Mouse (Mus musculus) liver, embryonic 14.5 days (tissue): ENCODE measurements at regions not wholly inside any gene's neighbourhood (a gene's known extent, or its start where the extent isn't known, plus 50 kb on each side); places are given as distances from the start of the nearest gene placed in this dataset.

Source experiments
- ATAC-seq: fragments of 200-750 bp; cut with Nextera tagmentation; 2 replicates; pipeline ENCODE4 v1.8.0; 2017; ENCODE audit warnings: moderate number of reproducible peaks, mild to moderate bottlenecking, moderate library complexity; ENCODE audit not compliant: insufficient read depth
- DNase-seq, 3 experiments: peaks; one replicate each; pipeline ENCODE4 v3.0.0-alpha.2; 2012 to 2013; ENCODE audit warnings: low read depth in 3 of 3, low spot score in 3 of 3
- H3K27ac ChIP-seq: fragments of 300-500 bp; sonication (generic); 2 replicates; pipeline ENCODE4 v1.5.1; 2014; ENCODE audit warnings: moderate library complexity, mild to moderate bottlenecking, control low read depth, inconsistent platforms
- H3K27me3 ChIP-seq: fragments of 300-500 bp; sonication (generic); 2 replicates; pipeline ENCODE4 v1.6.1; 2014; ENCODE audit warnings: mild to moderate bottlenecking, low read length, moderate library complexity; ENCODE audit not compliant: control insufficient read depth, insufficient read depth
- H3K36me3 ChIP-seq: fragments of 300-500 bp; sonication (generic); replicated peaks from 2 replicates; pipeline ENCODE4 v1.6.1; 2014; ENCODE audit warnings: low read depth; ENCODE audit not compliant: control insufficient read depth, insufficient read depth
- H3K4me1 ChIP-seq, 2 experiments: fragments of 200-500 bp in 1 of 2; fragments of 300-500 bp in 1 of 2; sonication (generic) in 1 of 2; replicated peaks; 2 replicates each; pipeline ENCODE4 v1.6.1; 2012 to 2014; ENCODE audit warnings: antibody characterized with exemption in 1 of 2, inconsistent platforms in 1 of 2, low read length in 1 of 2; ENCODE audit not compliant: control insufficient read depth in 2 of 2, insufficient read depth in 2 of 2
- H3K4me2 ChIP-seq: fragments of 300-500 bp; sonication (generic); 2 replicates; pipeline ENCODE4 v1.6.1; 2014; ENCODE audit warnings: low read depth, mild to moderate bottlenecking, control low read depth, moderate library complexity
- H3K4me3 ChIP-seq, 2 experiments: fragments of 200-500 bp in 1 of 2; fragments of 300-500 bp in 1 of 2; sonication (generic) in 1 of 2; 2 replicates each; pipeline ENCODE4 v1.5.1; 2012 to 2014; ENCODE audit warnings: low read depth in 2 of 2, low read length in 2 of 2, mild to moderate bottlenecking in 2 of 2, control low read depth in 1 of 2, inconsistent platforms in 1 of 2, moderate library complexity in 1 of 2; ENCODE audit not compliant: insufficient read depth in 1 of 2
- H3K9ac ChIP-seq: fragments of 300-500 bp; sonication (generic); replicated peaks from 2 replicates; pipeline ENCODE4 v1.6.1; 2014; ENCODE audit warnings: mild to moderate bottlenecking, control low read depth, moderate library complexity
- H3K9me3 ChIP-seq: fragments of 300-500 bp; sonication (generic); 2 replicates; pipeline ENCODE4 v1.6.1; 2016; ENCODE audit warnings: low read length, mixed read lengths; ENCODE audit not compliant: control insufficient read depth
- CTCF ChIP-seq: IDR thresholded peaks from 2 replicates; pipeline ENCODE4 v1.5.1; 2016; ENCODE audit warnings: antibody characterized with exemption, low read depth, control low read depth
- EP300 ChIP-seq: IDR thresholded peaks from 2 replicates; pipeline ENCODE4 v1.6.1; 2016; ENCODE audit warnings: antibody characterized with exemption, low read depth
- WGBS: fragments of 180-500 bp; shearing (Covaris S2); extraction: QIAGEN DNeasy Blood & Tissue Kit; methylation state at CpG from one replicate; pipeline ENCODE4 v1.1.7; 2014; ENCODE audit not compliant: insufficient replicate concordance; 5-methylcytosine and 5-hydroxymethylcytosine counted together

DNA sequence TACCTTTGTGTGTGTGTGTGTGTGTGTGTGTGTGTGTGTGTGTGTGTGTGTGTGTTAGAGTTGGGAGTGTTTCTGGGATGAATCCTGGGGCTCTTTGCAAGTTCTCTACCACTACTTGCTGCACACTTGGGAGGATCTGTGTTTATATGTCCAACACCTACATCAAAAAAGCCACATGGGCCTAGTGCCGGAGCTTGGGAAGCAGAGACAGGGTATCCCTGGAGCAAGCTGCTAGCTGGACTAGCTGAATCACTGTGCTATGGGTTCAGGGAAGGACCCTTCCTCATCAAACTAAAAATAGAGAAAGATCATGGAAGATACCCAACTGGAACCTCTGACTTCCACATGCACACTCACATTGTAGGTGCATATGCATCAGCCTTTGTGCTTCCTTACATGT, 187.4 kb downstream of the Insig2 start:
- H3K4me2 ChIP-seq, result no peak overlapping the region
- TF ChIP-seq CTCF (no peak), EP300 (no peak)
- no peak overlapping the region for H3K27ac ChIP-seq
- no peaks in the 10 kb centered on the region for H3K9me3 ChIP-seq
- H3K27me3 ChIP-seq, result no peaks in the 10 kb centered on the region
- no peak overlapping the region for H3K9ac ChIP-seq
- 56% methylated on average over 1 of the region's 1 CpGs for WGBS
- ATAC-seq, result no peak
- no peaks in the 10 kb centered on the region for H3K36me3 ChIP-seq
- H3K4me1 ChIP-seq, result no peaks in the 10 kb centered on the region
- DNase-seq, result no peak
- H3K4me3 ChIP-seq, result no peak overlapping the region

DNA sequence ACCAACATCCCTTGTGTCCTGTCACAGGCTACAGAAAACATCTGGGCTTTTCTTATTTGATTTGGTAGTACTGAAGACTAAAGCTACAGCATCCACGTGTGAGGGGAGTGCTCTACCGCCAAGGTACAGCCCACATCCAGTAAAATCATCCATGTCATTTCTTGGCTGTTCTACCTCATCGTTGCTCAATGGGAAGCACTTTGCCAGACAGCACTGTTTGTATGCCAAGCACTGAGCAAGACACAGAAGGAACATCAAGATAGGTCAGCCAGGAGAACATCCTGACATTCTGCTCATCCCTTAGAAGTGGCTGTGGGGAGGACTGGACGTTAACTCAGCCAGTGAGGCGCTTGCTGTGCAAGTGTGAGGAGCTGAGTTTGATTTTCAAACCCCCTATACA, 178.9 kb downstream of the Insig2 start:
- DNase-seq (no peak), ATAC-seq (no peak)
- 47% methylated on average over 5 of the region's 5 CpGs for WGBS
- no peak overlapping the region for H3K4me2 ChIP-seq
- no peaks in the 10 kb centered on the region for H3K36me3 ChIP-seq
- no peaks in the 10 kb centered on the region for H3K9me3 ChIP-seq
- no peak overlapping the region for H3K4me3 ChIP-seq
- H3K27ac ChIP-seq, result no peak overlapping the region
- no peak overlapping the region for H3K9ac ChIP-seq
- TF ChIP-seq EP300 (no peak), CTCF (no peak)
- no peaks in the 10 kb centered on the region for H3K27me3 ChIP-seq
- H3K4me1 ChIP-seq, result no peaks in the 10 kb centered on the region

DNA sequence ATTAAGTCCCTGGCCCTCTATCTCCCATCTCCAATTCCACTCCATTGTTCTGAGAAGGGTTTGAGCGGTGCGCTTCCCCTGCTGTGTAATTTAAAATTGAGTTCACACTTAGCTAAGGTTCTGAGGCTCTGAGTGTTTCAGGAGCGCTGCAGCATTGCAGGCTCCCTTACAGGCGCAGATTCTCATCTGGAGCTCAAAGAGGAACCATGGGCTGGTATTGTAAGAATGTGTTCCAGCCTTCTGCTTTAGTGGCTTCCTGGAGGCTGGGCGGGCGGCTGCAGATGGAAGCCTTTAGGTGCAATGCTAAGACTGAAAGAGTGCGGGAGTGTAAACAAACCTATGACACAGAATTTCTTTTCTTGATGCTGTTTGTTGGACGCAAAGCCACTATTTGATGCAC, 177.8 kb downstream of the Insig2 start:
- ATAC-seq, result no peak
- TF ChIP-seq EP300, result no peak
- TF ChIP-seq CTCF, result no peak
- DNase-seq, result no peak
- 25% methylated on average over 8 of the region's 8 CpGs for WGBS
- no peak overlapping the region for H3K9ac ChIP-seq
- no peak overlapping the region for H3K4me3 ChIP-seq
- no peaks in the 10 kb centered on the region for H3K36me3 ChIP-seq
- no peak overlapping the region for H3K4me2 ChIP-seq
- no peaks in the 10 kb centered on the region for H3K4me1 ChIP-seq
- H3K27me3 ChIP-seq, result no peaks in the 10 kb centered on the region
- H3K27ac ChIP-seq, result no peak overlapping the region
- no peaks in the 10 kb centered on the region for H3K9me3 ChIP-seq

DNA sequence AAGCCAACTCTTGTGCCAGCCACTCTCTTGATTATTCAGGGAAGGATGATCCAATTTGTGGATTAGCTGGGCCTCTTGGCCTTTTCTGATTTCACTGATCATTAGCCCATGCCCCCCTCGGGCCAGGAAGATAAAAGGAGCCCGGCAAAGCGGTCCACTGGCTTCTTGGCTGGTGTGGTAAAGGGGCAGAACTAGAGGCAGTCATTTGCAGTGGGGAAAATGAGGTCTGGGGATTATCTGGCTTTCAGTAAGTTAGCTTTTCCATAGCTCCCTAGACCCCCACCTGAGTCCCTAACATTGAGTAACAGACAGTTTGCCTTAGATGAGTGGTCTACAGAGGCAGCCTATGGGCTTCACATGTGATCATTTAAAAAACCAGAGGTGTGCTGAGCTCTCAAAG, 163.7 kb downstream of the Insig2 start:
- no peak overlapping the region for H3K9ac ChIP-seq
- H3K36me3 ChIP-seq, result no peaks in the 10 kb centered on the region
- no peak for TF ChIP-seq EP300
- no peak for TF ChIP-seq CTCF
- no peaks in the 10 kb centered on the region for H3K9me3 ChIP-seq
- WGBS, result 35% methylated on average over 3 of the region's 3 CpGs
- no peak for ATAC-seq
- no peaks in the 10 kb centered on the region for H3K27me3 ChIP-seq
- no peak for DNase-seq
- no peak overlapping the region for H3K4me2 ChIP-seq
- H3K27ac ChIP-seq, result no peak overlapping the region
- H3K4me3 ChIP-seq, result no peak overlapping the region
- H3K4me1 ChIP-seq, result no peaks in the 10 kb centered on the region

DNA sequence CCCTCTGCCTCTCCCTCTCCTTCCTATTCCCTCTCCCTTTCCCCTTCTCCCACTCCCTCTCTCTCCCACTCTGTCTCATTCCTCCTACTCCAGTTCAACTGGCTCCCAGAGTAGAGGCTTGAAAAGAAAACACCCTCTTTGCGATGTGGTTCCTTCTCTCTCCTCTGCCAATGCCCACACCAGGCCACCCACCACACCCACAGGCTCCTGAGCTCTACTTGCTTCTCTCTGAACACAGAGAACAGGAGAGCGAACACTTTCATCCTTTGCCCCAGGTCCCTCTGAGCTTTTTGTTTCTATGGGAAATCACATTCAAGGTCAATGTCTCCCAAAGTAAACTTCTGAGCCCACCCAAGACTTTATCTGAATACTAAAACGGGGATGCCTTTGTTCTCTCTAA, 155.8 kb downstream of the Insig2 start:
- Histone ChIP-seq H3K4me1 (no peaks in the 10 kb centered on the region), H3K4me3 (no peak overlapping the region), H3K27ac (no peak overlapping the region), H3K9me3 (no peaks in the 10 kb centered on the region), H3K9ac (no peak overlapping the region), H3K27me3 (peaks cover 24% of the 10 kb centered on the region), H3K4me2 (no peak overlapping the region), H3K36me3 (no peaks in the 10 kb centered on the region)
- no peak for TF ChIP-seq CTCF
- no peak for TF ChIP-seq EP300
- 8% methylated on average over 3 of the region's 3 CpGs for WGBS
- no peak for ATAC-seq
- DNase-seq, result no peak
